Comparison of ENCODE assay signal across 17 mouse cellular contexts in the genomic region with DNA sequence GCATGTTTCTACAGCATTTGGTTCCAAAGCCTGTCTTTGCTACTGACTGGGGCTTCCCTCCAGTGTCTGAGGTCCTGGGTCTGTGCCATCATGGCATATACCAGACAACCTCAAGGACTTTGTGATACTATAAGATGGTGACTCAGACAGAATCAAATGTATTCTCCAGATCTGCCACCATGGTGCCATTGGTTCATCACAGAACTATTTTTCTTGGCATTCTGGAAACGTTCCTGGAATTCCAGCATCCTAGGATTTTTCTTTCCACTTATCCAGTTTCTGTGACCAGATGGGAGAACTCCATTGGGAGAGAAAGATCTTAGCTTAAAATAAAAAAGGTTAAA.
DNase-seq lines count a peak whose midpoint lies in the region; ATAC-seq and TF ChIP-seq lines count a peak whose summit lies in the region.
"Had no signal": no experiment of that assay in that cellular context is flagged by ENCODE, and none has a peak within 500 bp of the region (broad histone marks: within the 10 kb centered on the region; RNA-seq: fewer than 3 reads in every experiment).

No protein-coding gene starts in this region.

- no peaks in the 10 kb centered on the region for H3K36me3 ChIP-seq in heart, embryonic 13.5 days
- no peaks in the 10 kb centered on the region for H3K36me3 ChIP-seq in lung, postnatal 0 days (ENCODE audit: insufficient read depth, low read length)
- H3K36me3 ChIP-seq: forebrain, embryonic 10.5 days; G1E; kidney, embryonic 15.5 days; midbrain, embryonic 12.5 days had no signal

- H3K27me3 ChIP-seq in heart, embryonic 13.5 days (replicated peaks) = peaks cover 15% of the 10 kb centered on the region
- no peaks in the 10 kb centered on the region for H3K27me3 ChIP-seq in lung, postnatal 0 days (replicated peaks; ENCODE audit: insufficient read depth, low read length)
- no peaks in the 10 kb centered on the region for H3K27me3 ChIP-seq in Patski
- H3K27me3 ChIP-seq: midbrain, embryonic 12.5 days had no signal

- 37% methylated on average over 1 of the region's 1 CpGs for WGBS in heart, embryonic 13.5 days
- WGBS in lung, postnatal 0 days = 34% methylated on average over 1 of the region's 1 CpGs
- 48% methylated on average over 1 of the region's 1 CpGs for WGBS in lung, adult 2 months

- H3K4me2 ChIP-seq in heart, embryonic 13.5 days = no peak overlapping the region
- no peak overlapping the region for H3K4me2 ChIP-seq in lung, postnatal 0 days (replicated peaks; ENCODE audit: low read depth, low read length)
- H3K4me2 ChIP-seq: kidney, embryonic 15.5 days; midbrain, embryonic 12.5 days had no signal

- no peak for DNase-seq in heart, postnatal 36 days
- DNase-seq in lung, postnatal 0 days (ENCODE audit: low spot score) = peak; percentile 28
- no peak for DNase-seq in lung, adult 2 months
- no peak for DNase-seq in Patski (ENCODE audit: low read depth, low spot score)
- no peak for DNase-seq in urinary bladder, postnatal 25 days (ENCODE audit: low spot score)
- DNase-seq: B cell, adult 2 months; cerebellum, adult 9-10 months; gastrocnemius, postnatal 36 days had no signal

- no peak overlapping the region for H3K9ac ChIP-seq in heart, embryonic 13.5 days
- no peak overlapping the region for H3K9ac ChIP-seq in lung, postnatal 0 days (replicated peaks; ENCODE audit: low read depth)
- H3K9ac ChIP-seq: kidney, embryonic 15.5 days; midbrain, embryonic 12.5 days had no signal

- H3K4me1 ChIP-seq in heart, embryonic 13.5 days = peaks cover 15% of the 10 kb centered on the region
- no peaks in the 10 kb centered on the region for H3K4me1 ChIP-seq in lung, postnatal 0 days (ENCODE audit: insufficient read depth, low read depth, low read length)
- no peaks in the 10 kb centered on the region for H3K4me1 ChIP-seq in lung, adult 2 months (ENCODE audit: control insufficient read depth, insufficient read depth, low read length)
- H3K4me1 ChIP-seq: forebrain, embryonic 10.5 days; midbrain, embryonic 12.5 days had no signal

- CTCF ChIA-PET in Patski (lab: Charles Lee) = interaction anchor here (1.1 to 1.2 kb wide), 2 partner anchors 16 to 17 kb away, joined by 3 read pairs; no protein-coding TSS in a partner anchor

- TF ChIP-seq POLR2A in lung, adult 2 months (IDR thresholded peaks at IDR 0.05; ENCODE audit: borderline replicate concordance, extremely low read depth, low read depth, low read length) = no peak

- ATAC-seq in heart, embryonic 13.5 days (ENCODE audit: extremely low read depth, insufficient number of reproducible peaks, low FRiP score, low TSS enrichment) = peak; percentile 46; the same call in 1 of the 2 replicates
- 0 out of 2 replicates have a peak, but pooled peaks have one; percentile 9 for ATAC-seq in lung, postnatal 0 days
- peak; percentile 25 for ATAC-seq in Patski
- no peak for ATAC-seq in megakaryocyte, adult 5-6 weeks (ENCODE audit: poor library complexity, severe bottlenecking)
- ATAC-seq: forebrain, embryonic 16.5 days; hindbrain, postnatal 0 days; intestine, embryonic 16.5 days had no signal

- no peak overlapping the region for H3K4me3 ChIP-seq in heart, embryonic 13.5 days
- H3K4me3 ChIP-seq in lung, postnatal 0 days (ENCODE audit: low read depth, low read length) = no peak overlapping the region
- H3K4me3 ChIP-seq in lung, adult 2 months (replicated peaks; ENCODE audit: extremely low read depth, low read depth, low read length) = no peak overlapping the region
- H3K4me3 ChIP-seq: forebrain, embryonic 10.5 days; kidney, embryonic 15.5 days; midbrain, embryonic 12.5 days had no signal

- H3K9me3 ChIP-seq in heart, embryonic 13.5 days = no peaks in the 10 kb centered on the region
- H3K9me3 ChIP-seq in lung, postnatal 0 days (ENCODE audit: low read length) = no peaks in the 10 kb centered on the region
- H3K9me3 ChIP-seq: forebrain, embryonic 10.5 days; G1E; kidney, embryonic 15.5 days; midbrain, embryonic 12.5 days had no signal

- POLR2A ChIA-PET in Patski (lab: Charles Lee) = no interaction called here

- intact Hi-C loops in heart, postnatal 36 days (cut with DNase I) = no loop called here

- no peak for TF ChIP-seq CTCF in lung, postnatal 0 days (IDR thresholded peaks at IDR 0.05)
- no peak for TF ChIP-seq CTCF in lung, adult 2 months (IDR thresholded peaks at IDR 0.05; ENCODE audit: insufficient read depth, low read length)
- TF ChIP-seq CTCF in Patski (IDR thresholded peaks at IDR 0.05) = no peak

- TF ChIP-seq EP300 in lung, postnatal 0 days (IDR thresholded peaks at IDR 0.05) = no peak

- in situ Hi-C loops in Patski (cut with MboI; ENCODE audit: low pct_unique_long_range_greater_than_20kb) = no loop called here

- no peak overlapping the region for H3K27ac ChIP-seq in heart, embryonic 13.5 days (replicated peaks)
- no peak overlapping the region for H3K27ac ChIP-seq in lung, postnatal 0 days (ENCODE audit: low read length)
- H3K27ac ChIP-seq: forebrain, embryonic 10.5 days; hindbrain, postnatal 0 days; kidney, embryonic 15.5 days; midbrain, embryonic 12.5 days had no signal
